Mouse (Mus musculus) forebrain, embryonic 13.5 days (tissue): Measurements from ENCODE around the gene Rarres1. TPM values are rescaled to one million over a fixed set of nuclear protein-coding genes. Genes with fewer than 3 reads are reported as not detected.

Source experiments
- ATAC-seq: fragments of 200-750 bp; cut with Nextera tagmentation; 2 replicates; pipeline ENCODE4 v1.8.0; 2017
- H3K27ac ChIP-seq: fragments of 300-500 bp; sonication (generic); 2 replicates; pipeline ENCODE4 v1.5.1; 2015; ENCODE audit warnings: inconsistent platforms, mild to moderate bottlenecking, moderate library complexity
- H3K27me3 ChIP-seq: fragments of 300-500 bp; sonication (generic); 2 replicates; pipeline ENCODE4 v1.6.1; 2015; ENCODE audit warnings: mild to moderate bottlenecking, inconsistent platforms
- H3K36me3 ChIP-seq: fragments of 300-500 bp; sonication (generic); 2 replicates; pipeline ENCODE4 v1.6.1; 2015; ENCODE audit warnings: mild to moderate bottlenecking, inconsistent platforms; ENCODE audit not compliant: poor library complexity, severe bottlenecking
- H3K4me1 ChIP-seq: fragments of 300-500 bp; sonication (generic); 2 replicates; pipeline ENCODE4 v1.6.1; 2015; ENCODE audit warnings: inconsistent platforms
- H3K4me2 ChIP-seq: fragments of 300-500 bp; sonication (generic); 2 replicates; pipeline ENCODE4 v1.6.1; 2015; ENCODE audit warnings: inconsistent platforms, mild to moderate bottlenecking, moderate library complexity
- H3K4me3 ChIP-seq: fragments of 300-500 bp; sonication (generic); 2 replicates; pipeline ENCODE4 v1.5.1; 2015; ENCODE audit warnings: mild to moderate bottlenecking, inconsistent platforms
- H3K9ac ChIP-seq: fragments of 300-500 bp; sonication (generic); 2 replicates; pipeline ENCODE4 v1.6.1; 2015; ENCODE audit warnings: mild to moderate bottlenecking, inconsistent platforms
- H3K9me3 ChIP-seq: fragments of 300-500 bp; sonication (generic); replicated peaks from 2 replicates; pipeline ENCODE4 v1.6.1; 2016; ENCODE audit warnings: inconsistent platforms
- WGBS: fragments of 180-500 bp; shearing (Covaris S2); methylation state at CpG from one replicate; pipeline ENCODE4 v1.1.7; 2015; 5-methylcytosine and 5-hydroxymethylcytosine counted together
- polyA plus RNA-seq: library from polyadenylated mRNA; unstranded; fragments of >200 nt; fragmentation: Nextera tagmentation; extraction: Ambion mirVana; gene quantifications from 2 replicates; pipeline ENCODE4 v1.2.1, GENCODE M21; 2015

Rarres1 gene
- polyA plus RNA-seq, 1 experiment from 2014 or later, result 0.53 TPM

DNA sequence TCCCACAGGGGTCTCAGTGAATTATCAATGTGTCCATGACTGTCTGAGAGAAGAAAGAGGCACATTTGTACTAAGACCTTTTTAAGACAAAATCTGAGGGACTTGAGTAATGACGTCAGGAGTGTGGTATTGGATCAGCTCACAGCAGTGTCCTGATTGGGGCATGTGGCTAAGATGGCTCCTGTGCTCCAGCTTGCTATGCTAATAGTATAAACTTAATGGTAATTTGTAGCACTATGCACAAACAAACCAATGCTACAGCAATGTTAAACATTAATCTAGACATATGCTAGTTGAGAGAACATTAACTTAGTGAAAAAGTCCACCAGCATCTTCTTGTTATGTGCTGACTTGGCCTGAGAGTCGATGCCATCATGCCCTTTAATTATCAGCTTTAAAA is 30.1 kb downstream of the Rarres1 start:
- Histone ChIP-seq H3K9ac (no peak overlapping the region), H3K36me3 (no peaks in the 10 kb centered on the region), H3K4me3 (no peak overlapping the region), H3K4me1 (no peaks in the 10 kb centered on the region), H3K27ac (no peak overlapping the region), H3K27me3 (no peaks in the 10 kb centered on the region), H3K4me2 (no peak overlapping the region), H3K9me3 (no peaks in the 10 kb centered on the region)
- no peak for ATAC-seq
- WGBS, result 79% methylated on average over 2 of the region's 2 CpGs

- 92% methylated on average over 10 of the region's 10 CpGs for WGBS
- no peaks in the 10 kb centered on the region for H3K4me1 ChIP-seq
- no peak overlapping the region for H3K27ac ChIP-seq
- H3K27me3 ChIP-seq, result no peaks in the 10 kb centered on the region
- H3K4me2 ChIP-seq, result no peak overlapping the region
- no peak overlapping the region for H3K9ac ChIP-seq
- ATAC-seq, result no peak
- no peak overlapping the region for H3K4me3 ChIP-seq
- H3K9me3 ChIP-seq, result no peaks in the 10 kb centered on the region
- peaks cover 16% of the 10 kb centered on the region for H3K36me3 ChIP-seq
Observed at GRCm38 (mm10) chr3:67482400-67482799, 32.9 kb downstream of the Rarres1 start.

- WGBS, result 94% methylated on average over 11 of the region's 11 CpGs
- H3K9ac ChIP-seq, result no peak overlapping the region
Observed at GRCm38 (mm10) chr3:67479806-67480205, 35.5 kb downstream of the Rarres1 start.

GRCm38 (mm10) chr3:67473438-67473837 is 41.9 kb downstream of the Rarres1 start:
- no peaks in the 10 kb centered on the region for H3K9me3 ChIP-seq
- H3K36me3 ChIP-seq, result peaks cover 44% of the 10 kb centered on the region
- no peaks in the 10 kb centered on the region for H3K4me1 ChIP-seq
- ATAC-seq, result no peak
- no peak overlapping the region for H3K4me2 ChIP-seq
- WGBS, result 88% methylated on average over 6 of the region's 6 CpGs
- no peak overlapping the region for H3K4me3 ChIP-seq
- no peaks in the 10 kb centered on the region for H3K27me3 ChIP-seq
- H3K27ac ChIP-seq, result no peak overlapping the region
- no peak overlapping the region for H3K9ac ChIP-seq

More at GRCm38 (mm10) chr3:67479806-67480205, 35.5 kb downstream of the Rarres1 start:
- Histone ChIP-seq H3K4me1 (no peaks in the 10 kb centered on the region), H3K27ac (no peak overlapping the region), H3K9me3 (no peaks in the 10 kb centered on the region), H3K4me3 (no peak overlapping the region), H3K36me3 (peaks cover 37% of the 10 kb centered on the region), H3K4me2 (no peak overlapping the region), H3K27me3 (no peaks in the 10 kb centered on the region)
- ATAC-seq, result no peak

- 88% methylated on average over 4 of the region's 4 CpGs for WGBS
- Histone ChIP-seq H3K9me3 (no peaks in the 10 kb centered on the region), H3K9ac (no peak overlapping the region), H3K27me3 (no peaks in the 10 kb centered on the region), H3K27ac (no peak overlapping the region), H3K4me3 (no peak overlapping the region), H3K4me1 (no peaks in the 10 kb centered on the region), H3K36me3 (peaks cover 41% of the 10 kb centered on the region), H3K4me2 (no peak overlapping the region)
- ATAC-seq, result no peak
Observed at GRCm38 (mm10) chr3:67471408-67472127, 43.8 kb downstream of the Rarres1 start.

DNA sequence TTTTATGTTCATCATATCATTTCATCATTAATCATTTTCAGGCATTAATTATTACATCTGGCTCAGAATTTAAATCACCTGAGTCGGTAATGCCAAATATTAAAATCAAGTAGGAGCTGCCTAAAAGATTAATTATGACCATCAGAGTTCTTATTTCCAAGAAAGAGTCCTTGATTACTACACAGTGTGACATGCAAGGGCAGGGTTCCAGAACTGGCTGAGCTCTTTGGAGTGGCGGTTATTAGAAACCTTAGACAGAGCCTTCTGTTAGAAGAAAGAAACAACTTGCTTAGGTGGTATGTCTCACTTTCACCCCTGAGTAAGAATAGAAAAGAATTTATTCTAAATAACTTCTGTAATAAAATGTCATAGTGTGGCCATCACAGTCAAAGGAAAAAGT is 48.0 kb downstream of the Rarres1 start:
- no peak overlapping the region for H3K4me2 ChIP-seq
- peaks cover 21% of the 10 kb centered on the region for H3K4me1 ChIP-seq
- no peak overlapping the region for H3K27ac ChIP-seq
- H3K9me3 ChIP-seq, result no peaks in the 10 kb centered on the region
- H3K27me3 ChIP-seq, result no peaks in the 10 kb centered on the region
- 95% methylated on average over 2 of the region's 2 CpGs for WGBS
- H3K9ac ChIP-seq, result no peak overlapping the region
- H3K36me3 ChIP-seq, result peaks cover 17% of the 10 kb centered on the region
- no peak overlapping the region for H3K4me3 ChIP-seq
- ATAC-seq, result no peak

DNA sequence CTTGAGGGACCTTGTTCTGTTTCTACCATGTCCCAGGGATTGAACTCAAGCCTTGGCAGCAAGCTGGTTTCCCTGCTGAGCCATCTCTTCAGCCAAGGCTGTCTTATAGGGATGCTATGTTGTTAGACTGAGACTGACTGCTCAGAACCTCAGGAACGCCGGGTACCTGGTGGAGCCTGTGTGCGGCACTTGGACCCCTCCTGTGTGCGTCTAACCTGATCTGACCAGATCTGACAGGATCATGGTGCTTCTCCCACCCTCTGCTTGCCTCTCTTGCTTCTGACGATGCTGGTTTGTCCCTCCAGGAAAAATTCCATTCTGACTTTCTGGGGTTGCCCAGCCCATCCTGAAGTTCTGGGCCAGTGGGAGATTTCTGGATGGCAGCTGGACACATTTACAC is 48.7 kb downstream of the Rarres1 start:
- H3K4me1 ChIP-seq, result peaks cover 28% of the 10 kb centered on the region
- WGBS, result 89% methylated on average over 5 of the region's 5 CpGs
- H3K27ac ChIP-seq, result no peak overlapping the region
- H3K36me3 ChIP-seq, result peaks cover 17% of the 10 kb centered on the region
- H3K9me3 ChIP-seq, result no peaks in the 10 kb centered on the region
- ATAC-seq, result no peak
- no peak overlapping the region for H3K9ac ChIP-seq
- no peak overlapping the region for H3K4me3 ChIP-seq
- H3K4me2 ChIP-seq, result no peak overlapping the region
- H3K27me3 ChIP-seq, result no peaks in the 10 kb centered on the region

- Histone ChIP-seq H3K9ac (peak within 1 kb of the TSS; percentile 77), H3K9me3 (no peaks in the 10 kb centered on the region), H3K4me1 (peaks cover 34% of the 10 kb centered on the region), H3K36me3 (peaks cover 23% of the 10 kb centered on the region), H3K27me3 (no peaks in the 10 kb centered on the region; the same call in 1 of the 2 replicates), H3K4me2 (peak within 1 kb of the TSS; percentile 86), H3K27ac (no peak within 1 kb of the TSS; the same call in 1 of the 2 replicates), H3K4me3 (peak within 1 kb of the TSS; percentile 57)
- 1% methylated on average over 43 of the region's 43 CpGs for WGBS
- ATAC-seq, result peak; percentile 86
Observed at GRCm38 (mm10) chr3:67463450-67464372, 51.6 kb downstream of the Rarres1 start, which contains the start of gene Lxn. Gene Lxn (minus strand): TSS chr3:67463926.

- no peaks in the 10 kb centered on the region for H3K9me3 ChIP-seq
- no peak for ATAC-seq
- peaks cover 34% of the 10 kb centered on the region for H3K4me1 ChIP-seq
- 7% methylated on average over 12 of the region's 12 CpGs for WGBS
- peaks cover 23% of the 10 kb centered on the region for H3K36me3 ChIP-seq
- peak overlapping the region; percentile 86 for H3K4me2 ChIP-seq
- H3K27me3 ChIP-seq, result no peaks in the 10 kb centered on the region; the same call in 1 of the 2 replicates
- no peak overlapping the region; the same call in 1 of the 2 replicates for H3K27ac ChIP-seq
- H3K4me3 ChIP-seq, result peak overlapping the region; percentile 57
- peak overlapping the region; percentile 77 for H3K9ac ChIP-seq
Observed at GRCm38 (mm10) chr3:67463001-67463400, 52.3 kb downstream of the Rarres1 start.

GRCm38 (mm10) chr3:67462578-67462977 is 52.7 kb downstream of the Rarres1 start:
- H3K27me3 ChIP-seq, result no peaks in the 10 kb centered on the region; the same call in 1 of the 2 replicates
- H3K4me2 ChIP-seq, result peak overlapping the region; percentile 86
- no peak overlapping the region for H3K27ac ChIP-seq
- H3K4me1 ChIP-seq, result peaks cover 34% of the 10 kb centered on the region
- peaks cover 22% of the 10 kb centered on the region for H3K36me3 ChIP-seq
- no peak overlapping the region for H3K9ac ChIP-seq
- WGBS, result 48% methylated on average over 10 of the region's 10 CpGs
- no peak for ATAC-seq
- no peaks in the 10 kb centered on the region for H3K9me3 ChIP-seq
- peak overlapping the region; percentile 57; the same call in 1 of the 2 replicates for H3K4me3 ChIP-seq

DNA sequence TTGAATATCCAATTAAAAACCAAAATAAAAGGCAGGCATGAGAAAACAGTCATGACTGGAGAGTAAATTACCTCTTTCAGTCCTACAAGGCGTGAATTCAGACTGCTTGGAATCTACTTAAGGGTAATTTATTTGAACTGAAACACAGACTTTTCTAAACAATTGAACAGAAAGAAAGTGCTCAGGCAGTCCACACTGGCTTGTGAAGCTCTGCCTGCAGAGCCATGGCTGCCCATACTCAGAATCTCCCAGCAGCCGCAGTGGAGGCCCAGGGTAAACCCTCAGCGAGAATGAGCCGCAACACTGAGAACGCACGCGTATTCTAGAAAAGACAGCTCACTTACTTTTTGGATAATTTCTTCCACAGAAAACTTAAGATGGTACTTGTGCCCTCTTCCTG is 53.3 kb downstream of the Rarres1 start:
- Histone ChIP-seq H3K4me3 (no peak overlapping the region), H3K9me3 (no peaks in the 10 kb centered on the region), H3K4me1 (peaks cover 34% of the 10 kb centered on the region), H3K4me2 (peak overlapping the region; percentile 86), H3K36me3 (peaks cover 26% of the 10 kb centered on the region), H3K9ac (no peak overlapping the region), H3K27ac (no peak overlapping the region), H3K27me3 (no peaks in the 10 kb centered on the region; the same call in 1 of the 2 replicates)
- ATAC-seq, result peak; percentile 36; the same call in 1 of the 2 replicates
- 42% methylated on average over 7 of the region's 7 CpGs for WGBS

DNA sequence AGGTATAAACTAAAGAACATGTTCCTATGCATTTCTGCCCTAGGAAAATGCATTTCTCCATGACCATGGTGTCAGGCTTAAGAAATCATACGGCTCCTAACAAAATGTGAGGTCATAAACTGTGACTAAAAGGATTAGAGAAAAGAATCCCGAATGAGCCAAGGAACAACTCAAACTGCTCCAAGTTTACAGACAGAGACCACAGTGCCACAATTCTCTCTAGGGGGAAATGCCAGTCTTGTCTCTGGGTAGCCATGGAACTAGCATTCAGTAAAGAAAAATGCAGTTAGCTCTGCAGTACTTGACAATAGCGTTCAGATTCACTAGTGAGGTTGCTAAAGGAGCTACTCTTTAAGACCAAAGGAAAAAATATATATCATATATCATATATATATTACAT is 55.4 kb downstream of the Rarres1 start:
- H3K4me1 ChIP-seq, result peaks cover 34% of the 10 kb centered on the region
- no peak overlapping the region for H3K9ac ChIP-seq
- H3K9me3 ChIP-seq, result no peaks in the 10 kb centered on the region
- no peak overlapping the region for H3K4me3 ChIP-seq
- ATAC-seq, result no peak
- no peak overlapping the region for H3K4me2 ChIP-seq
- no peak overlapping the region for H3K27ac ChIP-seq
- H3K27me3 ChIP-seq, result no peaks in the 10 kb centered on the region; the same call in 1 of the 2 replicates
- H3K36me3 ChIP-seq, result peaks cover 47% of the 10 kb centered on the region
- 56% methylated on average over 3 of the region's 3 CpGs for WGBS
